Mouse (Mus musculus): ENCODE measurements around the gene Actb.

GRCm38 (mm10) chr5:142907803-142908559 lies 1.4 kb upstream of the Actb start:
- TF ChIP-seq POLR2A (IDR thresholded peaks at IDR 0.05; ENCODE audit: control insufficient read depth in 1 of 2, insufficient read depth in 1 of 2, low read depth in 1 of 2, low read length in 2 of 2, poor library complexity in 1 of 2) (peak in 1 of 2 experiments; percentile 27; a peak in 1 of 4 replicates), CTCF (IDR thresholded peaks at IDR 0.05 in 2 of 3, conservative IDR thresholded peaks at IDR 0.05 in 1 of 3; ENCODE audit: control insufficient read depth in 1 of 3, insufficient read depth in 1 of 3, low read depth in 2 of 3, low read length in 3 of 3, poor library complexity in 1 of 3, severe bottlenecking in 1 of 3) (no peak), TCF12 (IDR thresholded peaks at IDR 0.05; ENCODE audit: low read depth, low read length) (no peak), POLR2AphosphoS2 (IDR thresholded peaks at IDR 0.05; ENCODE audit: low read length) (no peak), GABPA (IDR thresholded peaks at IDR 0.05; ENCODE audit: low read depth, low read length) (no peak), USF1 (IDR thresholded peaks at IDR 0.05; ENCODE audit: low read depth, low read length) (no peak), RCOR1 (IDR thresholded peaks at IDR 0.05; ENCODE audit: low read depth, low read length) (no peak), NELFE (IDR thresholded peaks at IDR 0.05; ENCODE audit: low read depth, low read length) (no peak), SMC3 (IDR thresholded peaks at IDR 0.05; ENCODE audit: low read depth, low read length) (no peak), ZKSCAN1 (IDR thresholded peaks at IDR 0.05; ENCODE audit: low read depth, low read length) (no peak), UBTF (IDR thresholded peaks at IDR 0.05; ENCODE audit: borderline replicate concordance, insufficient read depth, low read depth, low read length) (no peak), ZC3H11A (IDR thresholded peaks at IDR 0.05; ENCODE audit: low read depth, low read length) (no peak)

Data from MEL (cell line).